Mouse (Mus musculus): ENCODE results near the gene Srsf9. TPM values are rescaled to one million over a fixed set of nuclear protein-coding genes. Genes with fewer than 3 reads are reported as not detected.
"Not testable (repeated sequence)": the region's sequence is repeated elsewhere in the genome, so short reads cannot be mapped to it uniquely, and the experiment has no call there.

Gene Srsf9
- polyA plus RNA-seq, 1 experiment from 2014 or later, result 138 TPM

DNA sequence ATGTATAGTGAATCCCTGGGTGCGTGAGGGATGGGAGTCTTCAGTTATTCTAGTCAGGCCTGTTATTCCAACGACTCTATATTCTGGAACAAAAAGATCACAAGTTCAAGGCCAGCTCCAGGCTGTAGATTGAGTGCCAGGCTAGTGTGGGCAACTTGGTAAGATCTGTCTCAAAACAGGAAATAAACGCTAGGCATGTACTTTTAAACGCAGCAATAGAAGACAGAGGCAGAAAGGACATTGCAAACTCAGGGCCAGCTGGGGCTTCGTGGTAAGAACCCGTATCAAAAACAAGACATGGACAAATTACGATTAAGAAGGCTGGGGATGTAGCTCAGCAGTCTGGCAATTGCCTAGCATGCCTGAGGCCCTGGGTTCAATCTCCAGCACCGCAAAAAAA, 32.5 kb downstream of the Srsf9 start:
- WGBS, result 84% methylated on average over 8 of the region's 8 CpGs
- Histone ChIP-seq H3K27ac (replicated peaks) (no peak overlapping the region), H3K9me3 (replicated peaks) (no peaks in the 10 kb centered on the region), H3K27me3 (replicated peaks) (no peaks in the 10 kb centered on the region), H3K9ac (replicated peaks) (no peak overlapping the region), H3K4me3 (replicated peaks) (no peak overlapping the region), H3K36me3 (no peaks in the 10 kb centered on the region), H3K4me2 (no peak overlapping the region), H3K4me1 (no peaks in the 10 kb centered on the region)
- no peak for ATAC-seq (ENCODE audit: low FRiP score)

DNA sequence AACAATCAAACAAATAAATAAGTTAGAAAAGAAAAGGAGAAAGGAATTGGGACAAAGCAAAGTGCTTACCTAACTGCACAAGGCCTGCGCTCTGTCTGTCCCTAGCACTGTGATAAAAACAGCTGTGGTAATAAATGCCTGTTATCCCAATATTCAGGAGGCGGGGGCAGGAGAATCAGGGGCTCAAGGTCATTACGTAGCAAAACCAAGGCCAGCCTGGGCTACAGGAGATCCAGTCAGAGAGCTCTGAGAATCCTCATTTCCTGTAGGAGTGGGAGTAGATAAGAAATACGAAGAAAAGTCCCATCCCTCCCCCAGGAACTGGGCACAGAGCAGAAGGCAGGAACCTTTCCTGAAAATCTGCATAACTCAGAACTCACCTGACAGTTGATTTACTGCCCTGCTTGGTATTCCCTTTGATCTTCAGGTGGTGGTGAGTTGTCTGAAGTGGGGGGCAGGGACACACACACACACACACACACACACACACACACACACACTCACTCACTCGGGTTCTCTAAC, 32.9 kb downstream of the Srsf9 start:
- H3K4me3 ChIP-seq (replicated peaks), result no peak overlapping the region
- no peak for ATAC-seq (ENCODE audit: low FRiP score)
- no peaks in the 10 kb centered on the region for H3K9me3 ChIP-seq (replicated peaks)
- H3K4me1 ChIP-seq, result no peaks in the 10 kb centered on the region
- no peaks in the 10 kb centered on the region for H3K27me3 ChIP-seq (replicated peaks)
- no peaks in the 10 kb centered on the region for H3K36me3 ChIP-seq
- H3K9ac ChIP-seq (replicated peaks), result no peak overlapping the region
- H3K4me2 ChIP-seq, result no peak overlapping the region
- no peak overlapping the region for H3K27ac ChIP-seq (replicated peaks)
- 55% methylated on average over 5 of the region's 5 CpGs for WGBS

DNA sequence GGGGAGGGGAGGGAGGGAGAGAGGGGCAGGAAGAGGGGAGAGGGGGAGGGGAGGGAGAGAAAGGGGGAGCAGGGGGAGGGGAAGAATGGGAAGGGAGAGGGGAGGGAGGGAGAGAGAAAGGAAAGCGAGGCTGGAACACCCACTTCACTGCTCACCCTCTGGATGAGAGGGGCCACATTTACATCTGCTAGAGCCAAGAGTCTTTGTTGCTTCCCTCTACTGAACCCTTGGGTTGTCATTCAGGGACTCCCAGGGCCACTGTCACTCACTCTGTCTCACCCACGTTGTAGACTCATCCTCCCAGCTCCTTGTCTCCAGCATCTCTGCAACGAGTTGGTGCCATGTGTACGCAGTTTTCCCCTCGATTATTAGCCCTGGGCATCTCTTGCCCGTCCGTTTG, 35.2 kb downstream of the Srsf9 start:
- Histone ChIP-seq H3K27ac (replicated peaks) (no peak overlapping the region), H3K9me3 (replicated peaks) (no peaks in the 10 kb centered on the region), H3K9ac (replicated peaks) (no peak overlapping the region), H3K36me3 (no peaks in the 10 kb centered on the region), H3K4me2 (no peak overlapping the region), H3K4me3 (replicated peaks) (no peak overlapping the region), H3K4me1 (no peaks in the 10 kb centered on the region), H3K27me3 (replicated peaks) (no peaks in the 10 kb centered on the region)
- 23% methylated on average over 7 of the region's 7 CpGs for WGBS
- ATAC-seq (ENCODE audit: low FRiP score), result no peak

DNA sequence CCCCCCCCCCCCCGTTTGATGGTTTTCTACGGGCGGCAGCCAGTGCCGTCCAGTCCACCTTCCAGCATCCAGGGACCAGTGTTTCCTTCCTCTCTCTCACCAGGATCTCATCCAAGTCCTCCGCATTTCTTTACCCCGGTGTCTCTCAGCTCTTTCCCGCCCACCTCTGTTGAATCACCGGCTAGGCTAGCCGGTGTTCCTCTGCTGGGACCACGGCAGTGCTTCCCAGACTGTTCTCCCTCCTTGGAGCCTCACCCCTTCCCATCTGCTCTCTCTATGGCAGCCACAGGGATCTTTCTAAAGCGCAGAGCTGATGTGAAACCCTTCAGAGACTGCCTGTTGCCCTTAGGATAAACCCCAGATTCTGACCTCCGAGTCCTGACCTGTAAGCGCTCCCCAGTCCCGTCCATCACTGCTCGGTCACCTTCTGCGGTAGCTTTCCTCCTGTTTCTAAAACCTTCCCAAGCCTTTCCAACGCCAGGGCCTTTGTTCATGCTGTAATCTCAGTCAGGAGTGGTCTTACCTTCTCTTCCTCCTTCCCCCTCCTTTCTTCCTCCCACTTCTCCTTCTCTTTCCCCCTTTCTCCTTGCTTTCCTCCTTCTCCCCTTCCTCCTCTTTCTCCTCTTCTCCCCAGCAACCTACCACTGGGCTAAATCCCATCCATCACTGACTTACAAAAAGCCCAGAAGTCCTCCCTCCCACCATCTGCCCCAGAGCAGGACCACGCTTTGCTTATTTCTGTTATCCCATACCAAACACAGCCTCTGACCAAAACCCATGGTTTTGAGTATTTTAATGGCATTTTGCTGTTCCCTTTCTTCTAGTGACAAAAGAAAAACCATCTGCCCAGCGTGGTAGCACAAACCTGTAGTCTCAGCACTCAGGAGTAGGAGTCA, 36.1 kb downstream of the Srsf9 start:
- Histone ChIP-seq H3K4me1 (no peaks in the 10 kb centered on the region), H3K9me3 (replicated peaks) (no peaks in the 10 kb centered on the region), H3K36me3 (no peaks in the 10 kb centered on the region), H3K27ac (replicated peaks) (no peak overlapping the region; the same call in 1 of the 2 replicates), H3K4me2 (no peak overlapping the region; the same call in 1 of the 2 replicates), H3K27me3 (replicated peaks) (no peaks in the 10 kb centered on the region), H3K4me3 (replicated peaks) (no peak overlapping the region), H3K9ac (replicated peaks) (no peak overlapping the region)
- no peak for ATAC-seq (ENCODE audit: low FRiP score)
- WGBS, result 11% methylated on average over 19 of the region's 19 CpGs

DNA sequence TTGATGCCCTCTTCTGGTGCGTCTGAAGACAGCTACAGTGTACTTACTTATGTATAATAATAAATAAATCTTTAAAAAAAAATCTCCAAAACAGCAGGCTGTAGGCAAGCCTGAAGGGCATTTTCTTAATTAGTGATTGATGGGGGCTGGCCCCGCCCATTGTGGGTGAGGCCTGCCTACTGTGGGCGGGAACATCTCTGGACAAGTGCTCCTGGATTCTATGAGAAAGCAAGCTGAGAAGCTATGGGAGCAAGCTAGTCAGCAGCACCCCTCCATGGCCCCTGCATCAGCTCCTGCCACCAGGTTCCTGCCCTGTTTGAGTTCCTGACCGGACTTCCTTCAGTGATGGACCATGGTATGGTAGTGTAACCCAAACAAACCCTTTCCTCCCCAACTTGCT, 37.8 kb downstream of the Srsf9 start:
- Histone ChIP-seq H3K27ac (replicated peaks) (no peak overlapping the region), H3K4me2 (no peak overlapping the region), H3K9me3 (replicated peaks) (no peaks in the 10 kb centered on the region), H3K36me3 (no peaks in the 10 kb centered on the region), H3K4me1 (no peaks in the 10 kb centered on the region), H3K4me3 (replicated peaks) (no peak overlapping the region), H3K9ac (replicated peaks) (no peak overlapping the region), H3K27me3 (replicated peaks) (no peaks in the 10 kb centered on the region)
- ATAC-seq (ENCODE audit: low FRiP score), result no peak
- 92% methylated on average over 4 of the region's 4 CpGs for WGBS

DNA sequence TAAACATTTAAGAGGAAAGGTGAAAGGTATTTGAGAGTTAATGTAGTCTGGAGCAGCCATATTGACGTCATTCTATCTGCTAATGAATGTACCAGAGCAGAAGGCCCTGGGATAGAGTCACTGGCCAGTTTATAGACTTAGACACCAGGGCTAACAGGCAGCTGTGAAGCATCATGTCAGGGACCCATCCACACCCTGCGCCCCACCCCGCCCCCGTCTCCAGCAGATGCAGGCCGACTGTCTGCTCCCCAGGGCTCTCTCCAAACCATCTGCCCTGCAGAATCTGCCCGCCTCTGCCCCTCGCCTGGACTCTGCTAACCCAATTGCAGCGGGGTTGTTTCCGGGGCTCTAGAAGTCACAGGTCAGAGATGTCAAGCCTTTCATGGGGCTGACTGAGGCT, 44.8 kb downstream of the Srsf9 start:
- no peak overlapping the region for H3K4me2 ChIP-seq
- no peaks in the 10 kb centered on the region for H3K9me3 ChIP-seq (replicated peaks)
- no peak overlapping the region for H3K9ac ChIP-seq (replicated peaks)
- no peak overlapping the region for H3K4me3 ChIP-seq (replicated peaks)
- peaks cover 9% of the 10 kb centered on the region for H3K4me1 ChIP-seq
- WGBS, result 20% methylated on average over 9 of the region's 9 CpGs
- no peak for ATAC-seq (ENCODE audit: low FRiP score)
- H3K36me3 ChIP-seq, result no peaks in the 10 kb centered on the region
- no peak overlapping the region for H3K27ac ChIP-seq (replicated peaks)
- H3K27me3 ChIP-seq (replicated peaks), result no peaks in the 10 kb centered on the region

DNA sequence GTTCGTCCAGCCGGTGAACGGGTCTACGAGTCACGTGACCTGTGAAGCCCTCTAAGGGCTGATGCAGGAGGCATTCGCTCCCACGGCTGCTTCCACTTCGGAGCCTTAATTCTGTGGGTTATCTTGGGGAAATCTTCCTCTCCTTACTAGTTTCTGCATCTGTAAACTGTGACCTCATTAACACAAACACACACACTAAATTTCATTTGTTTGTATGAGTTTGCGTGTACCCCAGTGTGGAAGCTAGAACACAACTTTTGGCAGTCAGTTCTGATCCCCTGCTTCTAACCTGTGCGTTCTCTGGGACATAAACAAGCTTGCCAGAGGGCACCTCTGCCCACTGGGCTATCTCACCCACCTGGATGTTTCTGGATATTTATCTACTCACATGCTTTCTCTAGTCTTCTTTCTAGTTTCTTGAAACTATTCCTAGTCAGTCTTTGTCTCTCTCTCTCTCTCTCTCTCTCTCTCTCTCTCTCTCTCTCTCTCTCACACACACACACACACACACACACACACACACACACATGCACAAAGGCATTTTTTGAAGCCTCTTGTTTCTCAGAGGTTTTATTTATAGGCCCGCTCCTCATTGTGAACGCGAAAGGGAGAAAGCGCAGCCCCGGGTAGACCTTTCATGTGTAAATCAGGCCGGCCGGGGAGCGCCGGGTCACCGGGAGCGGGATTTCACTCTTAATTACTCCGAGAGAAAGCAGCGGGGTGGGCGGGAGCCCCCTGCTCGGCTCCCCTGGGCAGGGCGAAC, 46.6 kb downstream of the Srsf9 start:
- 4% methylated on average over 26 of the region's 26 CpGs for WGBS
- Histone ChIP-seq H3K36me3 (no peaks in the 10 kb centered on the region), H3K9ac (replicated peaks) (peak overlapping the region; percentile 38; the same call in 1 of the 2 replicates), H3K4me2 (peak overlapping the region; percentile 70), H3K27ac (replicated peaks) (peak overlapping the region; percentile 28), H3K4me3 (replicated peaks) (peak overlapping the region; percentile 34), H3K27me3 (replicated peaks) (no peaks in the 10 kb centered on the region), H3K4me1 (peaks cover 9% of the 10 kb centered on the region), H3K9me3 (replicated peaks) (no peaks in the 10 kb centered on the region)
- ATAC-seq (ENCODE audit: low FRiP score), result no peak

DNA sequence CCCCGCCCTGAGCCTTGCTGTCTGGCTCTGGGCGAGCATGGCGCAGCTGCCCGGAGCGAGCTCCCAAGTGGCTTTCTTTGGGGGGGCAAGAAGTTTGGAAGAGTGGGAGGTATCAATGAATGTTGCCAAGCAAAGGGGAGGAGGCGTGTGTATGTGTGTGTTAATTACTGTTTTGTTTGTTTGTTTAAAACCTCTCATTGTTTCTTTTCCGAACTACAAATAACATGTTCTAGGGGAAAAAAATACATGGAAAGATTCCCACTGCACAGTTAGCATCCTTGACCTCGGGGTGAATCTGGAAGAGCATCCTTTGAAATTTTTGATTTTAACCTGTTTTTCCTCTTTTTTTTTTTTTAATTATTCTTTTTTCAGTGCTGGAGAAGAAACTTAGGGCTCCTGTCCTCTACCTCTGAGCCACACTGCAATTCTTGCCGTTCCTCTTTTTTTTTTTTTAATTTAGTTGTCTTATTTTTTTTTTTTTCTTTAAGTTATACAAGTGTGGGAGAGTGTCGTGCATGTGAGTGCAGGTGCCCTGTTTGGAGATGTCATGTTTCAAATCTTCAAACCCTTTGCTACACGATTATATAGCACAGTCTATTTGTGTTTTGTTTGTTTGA, 47.3 kb downstream of the Srsf9 start:
- Histone ChIP-seq H3K4me2 (peak overlapping the region; percentile 70), H3K9me3 (replicated peaks) (no peaks in the 10 kb centered on the region), H3K36me3 (no peaks in the 10 kb centered on the region), H3K9ac (replicated peaks) (peak overlapping the region; percentile 38; the same call in 1 of the 2 replicates), H3K27me3 (replicated peaks) (no peaks in the 10 kb centered on the region), H3K4me3 (replicated peaks) (peak overlapping the region; percentile 34), H3K27ac (replicated peaks) (peak overlapping the region; percentile 28; the same call in 1 of the 2 replicates), H3K4me1 (peaks cover 9% of the 10 kb centered on the region)
- no peak for ATAC-seq (ENCODE audit: low FRiP score)
- 5% methylated on average over 11 of the region's 11 CpGs for WGBS

DNA sequence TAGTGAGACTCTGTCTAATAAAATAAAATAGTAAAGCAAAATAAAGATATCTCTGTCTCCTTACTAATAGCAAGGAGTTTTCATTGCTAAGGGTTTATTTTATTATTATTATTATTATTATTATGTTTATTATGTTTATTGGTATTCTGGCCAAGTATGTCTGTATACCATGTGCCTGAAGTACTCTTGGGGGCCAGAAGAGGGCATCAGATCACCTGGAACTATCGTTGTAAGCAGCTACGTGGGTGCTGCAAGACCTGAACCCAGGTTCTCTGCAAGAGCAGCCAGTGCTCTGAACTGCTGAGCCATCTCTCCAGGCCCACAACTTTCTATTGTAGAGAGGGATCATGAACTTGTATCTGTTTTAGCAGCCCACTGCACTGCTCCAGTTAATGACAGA, 48.5 kb downstream of the Srsf9 start:
- no peak overlapping the region for H3K27ac ChIP-seq (replicated peaks)
- WGBS, result 83% methylated on average over 2 of the region's 2 CpGs
- no peaks in the 10 kb centered on the region for H3K27me3 ChIP-seq (replicated peaks)
- no peaks in the 10 kb centered on the region for H3K36me3 ChIP-seq
- no peak overlapping the region for H3K4me3 ChIP-seq (replicated peaks)
- H3K9ac ChIP-seq (replicated peaks), result no peak overlapping the region
- peaks cover 9% of the 10 kb centered on the region for H3K4me1 ChIP-seq
- no peaks in the 10 kb centered on the region for H3K9me3 ChIP-seq (replicated peaks)
- ATAC-seq (ENCODE audit: low FRiP score), result no peak
- H3K4me2 ChIP-seq, result no peak overlapping the region

DNA sequence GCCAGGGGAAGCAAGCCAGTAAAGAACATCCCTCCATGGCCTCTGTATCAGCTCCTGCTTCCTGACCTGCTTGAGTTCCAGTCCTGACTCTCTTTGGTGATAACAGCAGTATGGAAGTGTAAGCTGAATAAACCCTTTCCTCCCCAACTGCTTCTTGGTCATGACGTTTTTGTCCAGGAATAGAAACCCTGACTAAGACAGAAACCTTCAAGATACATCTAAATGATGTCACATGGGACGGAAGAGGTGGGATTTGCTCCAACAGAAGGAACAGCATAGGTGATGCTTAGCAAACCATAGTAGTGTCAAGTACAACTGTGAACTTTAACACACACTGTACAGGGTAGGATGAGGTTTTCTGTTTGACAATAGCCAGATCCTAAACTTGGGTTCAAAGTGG, 51.9 kb downstream of the Srsf9 start:
- not testable (repeated sequence) for H3K36me3 ChIP-seq; H3K4me1 ChIP-seq; H3K9ac ChIP-seq (replicated peaks); H3K4me3 ChIP-seq (replicated peaks); ATAC-seq (ENCODE audit: low FRiP score); H3K4me2 ChIP-seq; H3K9me3 ChIP-seq (replicated peaks); H3K27ac ChIP-seq (replicated peaks); H3K27me3 ChIP-seq (replicated peaks)
- 94% methylated on average over 2 of the region's 2 CpGs for WGBS

Measured in neural tube, embryonic 15.5 days (tissue).